Mouse (Mus musculus) limb, embryonic 10.5 days (tissue): ENCODE data around the gene Tnfaip8l2. TPM values are rescaled to one million over a fixed set of nuclear protein-coding genes. Genes with fewer than 3 reads are reported as not detected.
"Not testable (repeated sequence)": the region's sequence is repeated elsewhere in the genome, so short reads cannot be mapped to it uniquely, and the experiment has no call there.

Experiments used
- DNase-seq: peaks from one replicate; pipeline ENCODE4 v3.0.0-alpha.2; 2017; ENCODE audit warnings: low spot score
- H3K27ac ChIP-seq: fragments of 300-500 bp; sonication (generic); 2 replicates; pipeline ENCODE4 v1.5.1; 2016; ENCODE audit warnings: mild to moderate bottlenecking
- H3K27me3 ChIP-seq: fragments of 300-500 bp; sonication (generic); 2 replicates; pipeline ENCODE4 v1.6.1; 2016; ENCODE audit warnings: low read depth, mild to moderate bottlenecking; ENCODE audit not compliant: poor library complexity, severe bottlenecking
- H3K36me3 ChIP-seq: fragments of 300-500 bp; sonication (generic); 2 replicates; pipeline ENCODE4 v1.6.1; 2016; ENCODE audit warnings: mild to moderate bottlenecking, moderate library complexity
- H3K4me1 ChIP-seq: fragments of 300-500 bp; sonication (generic); 2 replicates; pipeline ENCODE4 v1.6.1; 2016
- H3K4me3 ChIP-seq: fragments of 300-500 bp; sonication (generic); 2 replicates; pipeline ENCODE4 v1.5.1; 2016; ENCODE audit warnings: mild to moderate bottlenecking, moderate library complexity
- H3K9me3 ChIP-seq: fragments of 300-500 bp; sonication (generic); replicated peaks from 2 replicates; pipeline ENCODE4 v1.6.1; 2016; ENCODE audit warnings: mild to moderate bottlenecking
- WGBS: fragments of 180-500 bp; shearing (Covaris S2); methylation state at CpG from one replicate; pipeline ENCODE4 v1.1.7; 2016; 5-methylcytosine and 5-hydroxymethylcytosine counted together
- polyA plus RNA-seq: library from polyadenylated mRNA; unstranded; fragments of >200 nt; fragmentation: Nextera tagmentation; extraction: Ambion mirVana; gene quantifications from 2 replicates; pipeline ENCODE4 v1.2.1, GENCODE M21; 2016

Tnfaip8l2 gene
- polyA plus RNA-seq, 1 experiment from 2014 or later: 1.9 TPM

DNA sequence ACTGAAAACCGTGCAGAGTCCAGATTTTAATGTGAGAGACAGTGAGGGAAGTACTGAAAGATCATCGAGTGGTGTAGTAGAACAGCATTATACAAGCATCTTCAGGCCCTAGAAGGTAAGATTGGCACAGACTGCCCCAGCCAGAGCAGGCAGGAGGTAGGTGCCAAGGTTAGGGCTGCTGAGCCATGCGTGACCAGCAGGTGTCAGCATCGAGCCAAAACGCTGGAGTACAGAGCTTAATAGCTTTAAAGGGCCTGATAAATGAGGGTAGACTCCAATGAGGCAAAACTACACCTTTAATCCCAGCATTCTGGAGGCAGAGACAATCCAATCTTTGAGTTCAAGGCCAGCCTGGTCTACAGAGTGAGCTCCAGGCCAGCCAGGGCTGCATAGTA lies 454 bp upstream of the Tnfaip8l2 start:
- Histone ChIP-seq H3K4me1 (peaks cover 11% of the 10 kb centered on the region; the same call in 1 of the 2 replicates), H3K27ac (no peak overlapping the region), H3K27me3 (no peaks in the 10 kb centered on the region), H3K9me3 (no peaks in the 10 kb centered on the region), H3K36me3 (peaks cover 31% of the 10 kb centered on the region), H3K4me3 (no peak overlapping the region)
- 13% methylated on average over 5 of the region's 5 CpGs for WGBS
- DNase-seq: peak; percentile 89

DNA sequence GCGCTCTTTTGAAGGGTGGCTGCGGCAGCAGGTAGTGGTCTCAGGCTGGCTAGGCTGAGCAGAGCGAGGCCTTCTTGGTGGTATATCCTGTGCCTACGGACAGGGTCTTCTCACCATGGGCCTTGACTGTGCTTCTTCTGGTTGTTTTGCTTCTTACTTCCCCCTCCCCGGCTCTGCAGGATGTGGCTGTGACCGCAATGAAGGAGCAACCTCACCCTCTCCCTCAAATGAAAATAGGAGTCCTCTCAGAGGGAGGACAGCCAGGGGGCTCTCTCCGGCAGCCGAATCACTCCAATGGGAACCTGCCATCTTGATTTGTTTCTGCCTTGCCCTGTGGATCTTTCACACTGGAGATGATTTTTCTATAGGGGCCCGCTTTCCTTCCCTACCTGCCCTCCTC lies 686 bp downstream of the Tnfaip8l2 start:
- peaks cover 31% of the 10 kb centered on the region for H3K36me3 ChIP-seq
- no peaks in the 10 kb centered on the region for H3K9me3 ChIP-seq
- H3K4me3 ChIP-seq: no peak overlapping the region
- 95% methylated on average over 9 of the region's 9 CpGs for WGBS
- no peak overlapping the region for H3K27ac ChIP-seq
- no peaks in the 10 kb centered on the region for H3K27me3 ChIP-seq
- H3K4me1 ChIP-seq: peaks cover 11% of the 10 kb centered on the region; the same call in 1 of the 2 replicates
- DNase-seq: no peak

DNA sequence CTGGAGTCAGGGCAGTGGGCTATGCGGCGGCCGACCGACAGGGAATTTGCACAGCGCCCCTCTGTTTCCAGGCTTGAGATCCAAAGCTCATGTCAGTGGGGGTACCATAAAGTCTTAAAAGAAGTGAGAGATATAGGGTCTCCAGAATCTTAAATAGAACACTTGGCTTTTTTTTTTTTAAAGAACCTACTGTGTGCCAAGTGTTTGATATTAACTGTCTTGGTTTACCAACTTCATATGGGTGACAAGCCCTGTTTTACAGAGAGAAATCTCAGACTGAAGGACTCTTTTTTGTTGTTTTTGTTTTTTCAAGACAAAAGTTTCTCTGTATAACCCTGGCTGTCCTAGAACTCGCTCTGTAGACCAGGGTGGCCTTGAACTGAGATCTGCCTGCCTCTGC lies 1.4 kb downstream of the Tnfaip8l2 start:
- H3K9me3 ChIP-seq: no peaks in the 10 kb centered on the region
- no peaks in the 10 kb centered on the region for H3K27me3 ChIP-seq
- no peak overlapping the region for H3K4me3 ChIP-seq
- peaks cover 31% of the 10 kb centered on the region for H3K36me3 ChIP-seq
- H3K27ac ChIP-seq: no peak overlapping the region
- no peak for DNase-seq
- 93% methylated on average over 6 of the region's 6 CpGs for WGBS
- peaks cover 14% of the 10 kb centered on the region; the same call in 1 of the 2 replicates for H3K4me1 ChIP-seq

DNA sequence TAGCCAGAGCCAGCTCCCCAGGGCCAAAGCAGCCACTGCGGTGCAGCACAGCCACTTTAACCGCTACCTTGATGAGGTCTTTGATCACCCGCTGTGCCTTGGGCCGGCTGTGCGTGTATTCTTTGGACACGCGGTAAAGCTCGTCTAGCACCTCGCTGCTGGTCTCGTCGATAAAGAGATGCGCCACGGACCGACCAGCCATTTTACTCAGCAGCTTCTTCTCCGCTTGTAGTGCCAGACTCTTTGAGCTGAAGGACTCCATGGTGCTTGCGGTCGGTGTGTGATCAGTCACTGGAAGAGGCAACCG lies 1.9 kb downstream of the Tnfaip8l2 start:
- no peaks in the 10 kb centered on the region for H3K27me3 ChIP-seq
- no peak overlapping the region for H3K27ac ChIP-seq

DNA sequence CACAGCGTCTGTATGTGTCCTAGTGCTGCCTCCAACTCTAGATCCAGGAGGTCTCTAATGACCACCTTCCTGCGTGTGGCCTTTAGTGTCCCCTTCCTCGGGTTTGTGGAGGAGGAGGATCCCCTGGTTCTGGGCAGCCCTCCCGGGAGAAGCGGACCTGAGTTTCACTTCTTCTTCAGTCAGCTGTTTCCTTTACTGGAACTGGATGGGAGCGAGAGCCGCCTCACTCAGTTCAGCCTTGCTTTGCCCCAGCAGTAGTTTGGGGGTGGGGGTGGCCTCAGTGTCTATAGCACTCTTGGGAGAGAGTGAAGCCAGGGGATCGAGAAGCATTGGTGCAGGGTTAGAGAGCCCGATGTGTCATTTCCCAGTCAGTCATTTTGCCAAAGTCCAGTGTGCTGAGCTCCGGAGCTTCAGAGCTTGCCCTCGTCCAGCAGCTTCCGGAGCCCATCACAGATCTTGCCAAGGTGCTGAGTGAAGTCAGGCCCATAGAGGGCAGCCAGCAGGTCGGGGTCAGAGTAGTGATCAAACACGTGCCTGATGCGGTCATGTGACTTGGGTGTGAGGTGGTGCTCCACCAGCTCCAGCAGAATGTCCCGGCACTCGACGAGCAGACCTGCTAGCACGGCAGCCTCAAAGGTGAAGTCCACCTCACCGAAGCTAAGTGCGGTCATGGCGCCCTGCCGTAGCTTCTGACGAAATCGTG lies 2.4 kb downstream of the Tnfaip8l2 start:
- WGBS: 65% methylated on average over 25 of the region's 25 CpGs
- H3K4me3 ChIP-seq: peak overlapping the region; percentile 13; the same call in 1 of the 2 replicates

More for the DNA sequence above, 1.9 kb downstream of the Tnfaip8l2 start:
- no peak for DNase-seq
- 49% methylated on average over 18 of the region's 18 CpGs for WGBS
- no peaks in the 10 kb centered on the region for H3K9me3 ChIP-seq
- peaks cover 18% of the 10 kb centered on the region for H3K4me1 ChIP-seq
- H3K36me3 ChIP-seq: peaks cover 31% of the 10 kb centered on the region
- 0 out of 2 replicates have a peak overlapping the region, but pooled peaks have one; percentile 13 for H3K4me3 ChIP-seq

DNA sequence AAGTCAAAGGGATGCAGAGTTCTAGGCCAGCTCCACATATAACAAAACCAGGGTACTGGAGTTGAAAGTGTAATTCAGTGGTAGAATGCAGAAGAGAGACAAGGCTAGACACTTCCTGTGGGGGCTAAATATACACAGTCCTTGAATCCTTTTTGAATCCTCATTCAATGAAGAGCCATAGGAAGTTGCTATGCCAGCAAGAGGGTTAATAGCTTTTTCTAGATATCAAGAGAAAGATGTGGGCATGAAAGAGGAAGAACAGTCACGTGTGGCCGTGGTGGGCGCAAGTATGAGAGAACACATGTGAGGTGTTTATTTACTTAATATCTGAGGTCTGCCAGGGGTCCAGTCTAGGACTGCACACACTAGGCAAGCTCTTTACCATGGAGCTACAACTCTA lies 5.8 kb downstream of the Tnfaip8l2 start:
- no peak for DNase-seq
- Histone ChIP-seq H3K36me3 (peaks cover 41% of the 10 kb centered on the region), H3K9me3 (no peaks in the 10 kb centered on the region), H3K27me3 (no peaks in the 10 kb centered on the region), H3K27ac (no peak overlapping the region), H3K4me1 (peaks cover 31% of the 10 kb centered on the region), H3K4me3 (no peak overlapping the region)
- 94% methylated on average over 3 of the region's 3 CpGs for WGBS

More for the DNA sequence above, 2.4 kb downstream of the Tnfaip8l2 start:
- Histone ChIP-seq H3K9me3 (no peaks in the 10 kb centered on the region), H3K4me1 (peaks cover 23% of the 10 kb centered on the region), H3K36me3 (peaks cover 31% of the 10 kb centered on the region), H3K27me3 (no peaks in the 10 kb centered on the region), H3K27ac (no peak overlapping the region)
- DNase-seq: no peak

DNA sequence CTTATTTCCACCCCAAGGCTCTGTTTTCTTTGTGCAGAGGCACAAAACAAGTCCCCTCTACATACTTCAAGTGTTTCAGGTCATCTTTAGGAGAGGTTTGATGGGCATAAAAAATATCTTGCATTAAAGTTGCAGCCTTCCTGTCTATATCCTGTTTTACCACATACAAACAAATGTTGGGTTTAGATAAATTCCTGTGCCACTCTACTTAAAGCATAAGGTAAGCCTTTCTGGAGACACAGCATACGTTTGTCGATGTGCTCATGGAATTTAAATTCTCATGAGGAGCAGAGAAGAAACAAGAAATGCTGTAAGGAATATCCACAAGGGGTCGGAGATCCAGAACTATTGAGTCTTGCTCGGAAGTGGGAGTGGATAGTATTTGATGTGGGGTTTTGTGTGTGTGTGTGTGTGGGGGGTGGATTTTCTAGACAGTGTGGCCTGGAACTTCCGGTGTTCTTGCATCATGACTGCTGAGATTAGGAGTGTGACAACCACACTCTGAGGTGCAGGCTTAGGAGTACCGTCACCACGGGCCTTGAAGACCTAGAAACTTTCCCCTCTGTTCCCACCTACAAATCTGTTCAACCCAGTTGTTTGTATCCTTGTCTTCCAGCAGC lies 6.6 kb downstream of the Tnfaip8l2 start:
- H3K4me3 ChIP-seq: peak overlapping the region; percentile 41; the same call in 1 of the 2 replicates
- WGBS: 91% methylated on average over 7 of the region's 7 CpGs
- H3K36me3 ChIP-seq: peaks cover 34% of the 10 kb centered on the region
- H3K27ac ChIP-seq: no peak overlapping the region
- H3K9me3 ChIP-seq: no peaks in the 10 kb centered on the region
- peaks cover 30% of the 10 kb centered on the region for H3K4me1 ChIP-seq
- DNase-seq: no peak
- H3K27me3 ChIP-seq: no peaks in the 10 kb centered on the region

DNA sequence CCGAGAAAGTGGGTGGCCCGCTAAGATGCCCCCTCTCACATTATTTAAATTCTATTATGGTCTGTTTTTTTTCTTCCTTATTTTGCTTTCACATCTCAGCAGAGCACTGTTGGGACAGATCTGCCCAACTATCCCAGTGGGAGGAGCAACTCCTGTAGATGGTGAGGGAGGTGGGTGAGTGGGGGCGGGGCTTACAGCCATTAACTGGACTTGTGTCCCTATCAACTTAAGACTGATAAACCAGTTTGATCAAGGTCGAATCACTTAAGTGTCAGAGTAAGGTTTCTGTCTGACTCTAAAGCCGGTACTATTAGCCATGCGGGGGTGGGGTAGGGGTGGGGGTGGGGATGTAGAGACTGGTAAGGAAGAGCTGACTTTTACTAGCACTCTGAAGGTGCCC lies 7.1 kb downstream of the Tnfaip8l2 start:
- DNase-seq: no peak
- peaks cover 26% of the 10 kb centered on the region for H3K4me1 ChIP-seq
- H3K36me3 ChIP-seq: peaks cover 33% of the 10 kb centered on the region
- H3K27me3 ChIP-seq: no peaks in the 10 kb centered on the region
- peak overlapping the region; percentile 41 for H3K4me3 ChIP-seq
- WGBS: 28% methylated on average over 6 of the region's 6 CpGs
- no peaks in the 10 kb centered on the region for H3K9me3 ChIP-seq
- no peak overlapping the region for H3K27ac ChIP-seq

DNA sequence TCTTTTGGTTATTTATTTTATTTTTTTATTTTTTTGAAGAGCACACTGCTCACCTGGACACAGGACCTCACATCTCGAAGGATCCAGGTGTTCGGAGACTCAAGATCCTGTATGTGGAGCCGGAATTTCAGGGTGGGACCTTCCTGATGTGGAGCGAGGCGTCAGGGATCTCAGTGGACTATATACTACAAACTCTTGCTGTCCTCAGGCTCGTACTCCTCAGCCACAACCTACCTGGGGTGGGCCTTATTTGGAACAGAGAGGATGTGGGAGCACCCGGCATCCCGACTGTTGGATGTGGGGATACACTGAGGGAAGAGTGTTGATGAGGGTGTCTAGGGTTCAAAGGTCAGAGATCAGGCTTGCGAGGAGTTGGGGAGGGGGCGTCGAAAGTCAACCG lies 8.0 kb downstream of the Tnfaip8l2 start:
- H3K36me3 ChIP-seq: peaks cover 33% of the 10 kb centered on the region
- H3K27ac ChIP-seq, DNase-seq, H3K9me3 ChIP-seq, H3K27me3 ChIP-seq: not testable (repeated sequence)
- peak overlapping the region; percentile 67 for H3K4me3 ChIP-seq
- H3K4me1 ChIP-seq: peaks cover 30% of the 10 kb centered on the region
- no CpG with 5 or more reads among the region's 12 CpGs for WGBS

DNA sequence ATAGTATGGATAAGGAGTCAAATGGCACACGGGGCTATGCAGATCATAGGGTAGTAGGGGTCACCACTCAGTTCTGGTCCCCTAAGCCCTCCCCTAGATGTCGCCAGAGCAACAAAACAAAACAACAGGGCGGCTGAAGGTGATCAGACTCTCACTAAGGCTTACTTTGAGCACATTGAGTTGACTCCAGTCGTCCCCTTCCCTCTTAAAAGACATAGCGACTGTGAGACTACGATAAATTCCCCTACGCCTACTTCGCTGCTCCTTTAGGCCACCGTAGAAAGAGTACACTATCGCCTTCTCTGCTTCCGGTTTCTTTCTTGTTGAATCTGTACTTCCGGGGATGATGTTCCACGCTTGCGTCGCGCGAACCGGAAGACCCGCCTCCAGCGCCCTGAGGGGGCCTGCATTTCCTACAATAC lies 8.5 kb downstream of the Tnfaip8l2 start, which contains the start of the genes Scnm1 and Lysmd1:
Gene Scnm1, minus strand, starts transcription at position 332 of the 422 bp plus-strand sequence.
Gene Lysmd1, plus strand, starts transcription at position 409 of the 422 bp plus-strand sequence.
- Histone ChIP-seq H3K27me3 (no peaks in the 10 kb centered on the region), H3K9me3 (no peaks in the 10 kb centered on the region), H3K27ac (peak within 1 kb of the TSS; percentile 87), H3K4me1 (peaks cover 32% of the 10 kb centered on the region), H3K36me3 (peaks cover 37% of the 10 kb centered on the region), H3K4me3 (peak within 1 kb of the TSS; percentile 67)
- peak; percentile 91 for DNase-seq
- under 1% methylated on average over 20 of the region's 20 CpGs for WGBS

DNA sequence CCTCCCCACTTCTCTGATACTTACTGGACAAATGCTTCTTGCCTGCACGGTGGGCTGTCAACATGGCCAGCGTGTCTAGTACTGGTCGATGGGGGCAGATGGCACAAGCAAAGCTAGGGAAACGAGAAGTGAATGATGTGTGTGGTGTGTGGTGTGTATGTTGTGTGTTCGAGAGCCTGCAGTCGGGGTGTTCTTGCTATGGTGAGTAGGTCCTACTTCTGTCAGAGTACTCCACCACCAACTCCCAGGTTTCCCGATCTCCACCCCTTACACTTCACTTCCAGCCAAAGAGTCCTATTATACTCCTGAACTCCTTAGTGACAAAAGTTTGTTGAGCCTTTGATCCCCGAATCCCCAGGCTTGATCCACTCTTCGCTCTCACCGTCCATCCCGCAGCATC lies 9.0 kb downstream of the Tnfaip8l2 start:
- Histone ChIP-seq H3K27ac (peak overlapping the region; percentile 87), H3K9me3 (no peaks in the 10 kb centered on the region), H3K4me3 (peak overlapping the region; percentile 67), H3K4me1 (peaks cover 32% of the 10 kb centered on the region), H3K36me3 (peaks cover 42% of the 10 kb centered on the region), H3K27me3 (no peaks in the 10 kb centered on the region)
- 59% methylated on average over 11 of the region's 11 CpGs for WGBS
- DNase-seq: no peak

DNA sequence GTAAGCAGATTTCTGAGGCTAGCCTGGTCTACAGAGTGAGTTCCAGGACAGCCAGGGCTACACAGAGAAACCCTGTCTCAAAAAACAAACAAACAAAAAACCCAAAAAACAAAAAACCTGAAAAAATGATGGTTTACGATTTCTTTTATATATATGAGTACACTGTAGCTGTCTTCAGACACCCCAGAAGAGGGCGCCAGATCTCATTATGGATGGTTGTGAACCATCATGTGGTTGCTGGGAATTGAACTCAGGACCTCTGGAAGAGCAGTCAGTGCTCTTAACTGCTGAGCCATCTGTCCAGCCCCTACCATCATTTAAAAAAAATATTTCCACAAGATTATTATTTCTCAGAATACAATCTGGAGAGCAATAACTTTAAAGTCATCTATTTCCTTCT lies 9.8 kb downstream of the Tnfaip8l2 start:
- not testable (repeated sequence) for DNase-seq, H3K27ac ChIP-seq, H3K27me3 ChIP-seq, H3K9me3 ChIP-seq
- peaks cover 32% of the 10 kb centered on the region for H3K4me1 ChIP-seq
- WGBS: 87% methylated on average over 2 of the region's 2 CpGs
- peak overlapping the region; percentile 67 for H3K4me3 ChIP-seq
- peaks cover 46% of the 10 kb centered on the region for H3K36me3 ChIP-seq

DNA sequence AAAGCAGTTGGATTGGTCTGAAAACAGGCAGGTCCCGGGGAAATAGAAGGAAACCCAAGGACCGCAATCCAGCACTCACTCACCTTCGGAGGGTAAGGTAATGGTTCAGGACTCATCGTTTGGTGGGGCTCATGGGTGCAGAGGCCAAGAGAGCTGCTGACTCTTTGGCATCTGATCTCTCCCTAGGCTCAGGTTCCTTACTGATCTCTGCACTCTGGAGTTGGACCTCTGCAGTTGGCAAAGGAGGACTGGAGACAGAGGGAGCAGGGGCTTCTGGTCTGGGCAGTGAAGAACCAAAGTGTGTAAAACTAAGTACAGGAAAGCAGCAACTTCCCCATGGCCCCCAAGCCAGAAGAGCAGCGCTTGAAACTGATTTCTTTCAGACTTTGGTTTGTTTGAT lies 12.1 kb downstream of the Tnfaip8l2 start:
- no peak for DNase-seq

More for the DNA sequence above, 12.1 kb downstream of the Tnfaip8l2 start:
- Histone ChIP-seq H3K4me3 (no peak overlapping the region), H3K9me3 (no peaks in the 10 kb centered on the region), H3K36me3 (peaks cover 54% of the 10 kb centered on the region), H3K27me3 (no peaks in the 10 kb centered on the region), H3K4me1 (peaks cover 24% of the 10 kb centered on the region), H3K27ac (no peak overlapping the region)
- WGBS: 85% methylated on average over 5 of the region's 5 CpGs
